Mouse (Mus musculus): ENCODE measurements at regions not wholly inside any gene's neighbourhood (a gene's known extent, or its start where the extent isn't known, plus 50 kb on each side); places are given as distances from the start of the nearest gene placed in this dataset.

- Histone ChIP-seq H3K27ac (ENCODE audit: insufficient read depth, low read depth) (no peak overlapping the region), H3K4me1 (ENCODE audit: control insufficient read depth in 1 of 2, insufficient read depth in 2 of 2) (no peaks in the 10 kb centered on the region), H3K4me3 (replicated peaks in 1 of 3; ENCODE audit: low read depth in 2 of 3, low read length in 2 of 3, poor library complexity in 1 of 3) (no peak overlapping the region), H3K36me3 (replicated peaks in 1 of 2; ENCODE audit: control insufficient read depth in 1 of 2, insufficient read depth in 1 of 2, low read length in 1 of 2) (no peaks in the 10 kb centered on the region), H3K9ac (ENCODE audit: insufficient read depth, low read depth) (no peak overlapping the region), H3K4me2 (ENCODE audit: insufficient read depth, low read depth, poor library complexity, severe bottlenecking) (no peak overlapping the region), H3K27me3 (replicated peaks) (no peaks in the 10 kb centered on the region), H3K9me3 (replicated peaks; ENCODE audit: low read length) (no peaks in the 10 kb centered on the region), H3K79me2 (replicated peaks; ENCODE audit: control insufficient read depth, extremely low read depth, insufficient read depth, poor library complexity, severe bottlenecking) (no peaks in the 10 kb centered on the region)
- no peak for TF ChIP-seq CHD1 (IDR thresholded peaks at IDR 0.05; ENCODE audit: low read depth, low read length)
- no peak for TF ChIP-seq E2F4 (IDR thresholded peaks at IDR 0.05; ENCODE audit: insufficient replicate concordance, low read depth, low read length)
- no peak for TF ChIP-seq RAD21 (IDR thresholded peaks at IDR 0.05; ENCODE audit: low read depth, low read length)
- TF ChIP-seq KAT2A (IDR thresholded peaks at IDR 0.05; ENCODE audit: insufficient replicate concordance, low read length), result no peak
- no peak for TF ChIP-seq JUND (conservative IDR thresholded peaks at IDR 0.05; ENCODE audit: low read depth, low read length)
- TF ChIP-seq TBP (conservative IDR thresholded peaks at IDR 0.05; ENCODE audit: low read depth, low read length), result no peak
- TF ChIP-seq IRF4 (IDR thresholded peaks at IDR 0.05; ENCODE audit: low read depth, low read length), result no peak
- TF ChIP-seq ZKSCAN1 (IDR thresholded peaks at IDR 0.05; ENCODE audit: borderline replicate concordance, low read depth, low read length), result no peak
- no peak for TF ChIP-seq CTCF (conservative IDR thresholded peaks at IDR 0.05 in 1 of 2, IDR thresholded peaks at IDR 0.05 in 1 of 2; ENCODE audit: low read depth in 2 of 2, low read length in 2 of 2)
- no peak for TF ChIP-seq USF1 (IDR thresholded peaks at IDR 0.05; ENCODE audit: low read depth, low read length)
- no peak for TF ChIP-seq NELFE (IDR thresholded peaks at IDR 0.05; ENCODE audit: low read depth, low read length)
- in situ Hi-C loops (cut with MboI; ENCODE audit: low pct_ligation_motif_present, low pct_unique_long_range_greater_than_20kb, low sequenced_read_pairs), result no loop called here
- no peak for DNase-seq (ENCODE audit: extremely low read depth)
- dilution Hi-C loops (cut with MboI; ENCODE audit: extremely low pct_ligation_motif_present, extremely low pct_unique_long_range_greater_than_20kb, low sequenced_read_pairs), result no loop called here
These were observed 200.1 kb downstream of the Zfp462 start for GRCm38 (mm10) chr4:55144995-55145394.

GRCm38 (mm10) chr4:55145968-55146367 is 201.1 kb downstream of the Zfp462 start:
- no peak overlapping the region for H3K27ac ChIP-seq (ENCODE audit: insufficient read depth, low read depth)
- H3K4me3 ChIP-seq (replicated peaks in 1 of 3; ENCODE audit: low read depth in 2 of 3, low read length in 2 of 3, poor library complexity in 1 of 3), result no peak overlapping the region
- no peaks in the 10 kb centered on the region for H3K4me1 ChIP-seq (ENCODE audit: control insufficient read depth in 1 of 2, insufficient read depth in 2 of 2)
- no peaks in the 10 kb centered on the region for H3K36me3 ChIP-seq (replicated peaks in 1 of 2; ENCODE audit: control insufficient read depth in 1 of 2, insufficient read depth in 1 of 2, low read length in 1 of 2)
- dilution Hi-C loops (cut with MboI; ENCODE audit: extremely low pct_ligation_motif_present, extremely low pct_unique_long_range_greater_than_20kb, low sequenced_read_pairs) (no loop called here), in situ Hi-C loops (cut with MboI; ENCODE audit: low pct_ligation_motif_present, low pct_unique_long_range_greater_than_20kb, low sequenced_read_pairs) (no loop called here)
- H3K9ac ChIP-seq (ENCODE audit: insufficient read depth, low read depth), result no peak overlapping the region
- no peaks in the 10 kb centered on the region for H3K9me3 ChIP-seq (replicated peaks; ENCODE audit: low read length)
- DNase-seq (ENCODE audit: extremely low read depth), result no peak
- no peak overlapping the region for H3K4me2 ChIP-seq (ENCODE audit: insufficient read depth, low read depth, poor library complexity, severe bottlenecking)
- no peaks in the 10 kb centered on the region for H3K27me3 ChIP-seq (replicated peaks)
- no peaks in the 10 kb centered on the region for H3K79me2 ChIP-seq (replicated peaks; ENCODE audit: control insufficient read depth, extremely low read depth, insufficient read depth, poor library complexity, severe bottlenecking)
- TF ChIP-seq TCF12 (IDR thresholded peaks at IDR 0.05; ENCODE audit: low read depth, low read length), result no peak
- no peak for TF ChIP-seq RCOR1 (conservative IDR thresholded peaks at IDR 0.05; ENCODE audit: low read depth, low read length)
- TF ChIP-seq ZNF384 (IDR thresholded peaks at IDR 0.05; ENCODE audit: low read depth, low read length), result no peak
- TF ChIP-seq MXI1 (IDR thresholded peaks at IDR 0.05; ENCODE audit: low read depth, low read length), result no peak
- TF ChIP-seq CHD1 (IDR thresholded peaks at IDR 0.05; ENCODE audit: low read depth, low read length), result no peak
- no peak for TF ChIP-seq POLR2A (IDR thresholded peaks at IDR 0.05; ENCODE audit: low read depth, low read length)
- no peak for TF ChIP-seq PAX5 (IDR thresholded peaks at IDR 0.05; ENCODE audit: low read length)
- TF ChIP-seq POLR2AphosphoS2 (IDR thresholded peaks at IDR 0.05; ENCODE audit: low read depth, low read length), result no peak
- no peak for TF ChIP-seq ELF1 (IDR thresholded peaks at IDR 0.05; ENCODE audit: low read depth, low read length)
- TF ChIP-seq BHLHE40 (IDR thresholded peaks at IDR 0.05; ENCODE audit: low read depth, low read length), result no peak
- TF ChIP-seq CHD2 (IDR thresholded peaks at IDR 0.05; ENCODE audit: low read length), result no peak
- TF ChIP-seq NELFE (IDR thresholded peaks at IDR 0.05; ENCODE audit: low read depth, low read length), result no peak
- no peak for TF ChIP-seq MAZ (IDR thresholded peaks at IDR 0.05; ENCODE audit: low read depth, low read length)

Measured in CH12.LX (cell line).